Mouse (Mus musculus): Measurements from ENCODE around the gene Slc22a8. TPM values are rescaled to one million over a fixed set of nuclear protein-coding genes. Genes with fewer than 3 reads are reported as not detected.
A peak's percentile ranks its signal among the peaks of the same experiment; 100 is the strongest.

Slc22a8 gene
- polyA plus RNA-seq, 1 experiment, result not detected

DNA sequence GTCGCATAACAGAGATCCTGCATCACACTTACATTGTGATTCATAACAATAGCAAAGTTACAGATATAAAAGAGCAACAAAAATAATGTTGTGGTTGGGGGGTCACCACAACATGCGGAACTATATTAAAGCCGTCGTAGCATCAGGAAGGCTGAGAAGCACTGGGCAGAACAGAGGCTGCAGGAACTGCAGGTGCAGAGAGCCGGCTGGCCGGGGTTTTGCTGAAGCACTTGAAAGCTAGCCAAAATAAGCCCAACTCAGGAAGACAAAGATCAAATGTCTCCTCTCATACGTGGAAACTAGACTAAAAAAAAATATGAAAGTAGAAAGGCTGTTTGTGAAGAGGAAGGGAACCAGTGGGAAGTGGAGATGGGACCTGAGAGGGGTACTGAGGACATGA lies 19.3 kb upstream of the Slc22a8 start:
- no peak overlapping the region for H3K27ac ChIP-seq (ENCODE audit: insufficient read depth, low read depth, low read length)
- TF ChIP-seq CTCF (IDR thresholded peaks at IDR 0.05; ENCODE audit: insufficient read depth, low read depth, low read length), result no peak
- no peak for TF ChIP-seq POLR2A (IDR thresholded peaks at IDR 0.05; ENCODE audit: insufficient read depth, low read depth, low read length)
- H3K4me3 ChIP-seq (ENCODE audit: insufficient read depth, low read depth, low read length), result no peak overlapping the region
- H3K4me1 ChIP-seq (ENCODE audit: control insufficient read depth, insufficient read depth, low read length), result peaks cover 4% of the 10 kb centered on the region; the same call in 1 of the 2 replicates
- 62% methylated on average over 7 of the region's 7 CpGs for WGBS

DNA sequence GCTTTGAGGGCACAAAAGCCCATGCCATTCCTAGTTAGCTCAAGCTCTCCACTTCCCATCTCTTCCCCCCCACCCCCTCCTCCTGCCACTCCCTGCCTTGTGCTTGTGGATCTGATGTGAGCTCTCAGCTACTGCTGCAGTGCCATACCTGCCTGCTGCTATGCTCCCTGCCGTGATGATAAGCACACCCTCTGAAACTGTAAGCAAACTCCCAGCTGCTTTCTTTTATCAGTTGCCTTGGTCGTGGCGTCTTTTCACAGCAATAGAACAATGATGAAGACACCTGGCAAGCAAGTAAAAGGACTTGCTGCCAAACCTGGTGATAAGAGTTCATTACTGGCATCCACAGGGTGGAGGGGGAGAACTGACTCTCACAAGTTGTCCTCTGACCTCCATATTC lies 18.6 kb upstream of the Slc22a8 start:
- TF ChIP-seq POLR2A (IDR thresholded peaks at IDR 0.05; ENCODE audit: insufficient read depth, low read depth, low read length), result no peak
- no peak for TF ChIP-seq CTCF (IDR thresholded peaks at IDR 0.05; ENCODE audit: insufficient read depth, low read depth, low read length)
- 51% methylated on average over 3 of the region's 3 CpGs for WGBS

GRCm38 (mm10) chr19:8577432-8577831 lies 13.6 kb upstream of the Slc22a8 start:
- no peak overlapping the region for H3K4me3 ChIP-seq (ENCODE audit: insufficient read depth, low read depth, low read length)
- peaks cover 7% of the 10 kb centered on the region for H3K4me1 ChIP-seq (ENCODE audit: control insufficient read depth, insufficient read depth, low read length)
- H3K27ac ChIP-seq (ENCODE audit: insufficient read depth, low read depth, low read length), result no peak overlapping the region
- no peak for TF ChIP-seq POLR2A (IDR thresholded peaks at IDR 0.05; ENCODE audit: insufficient read depth, low read depth, low read length)
- TF ChIP-seq CTCF (IDR thresholded peaks at IDR 0.05; ENCODE audit: insufficient read depth, low read depth, low read length), result no peak
- 89% methylated on average over 4 of the region's 4 CpGs for WGBS

More for the DNA sequence above, 18.6 kb upstream of the Slc22a8 start:
- Histone ChIP-seq H3K27ac (ENCODE audit: insufficient read depth, low read depth, low read length) (no peak overlapping the region), H3K4me3 (ENCODE audit: insufficient read depth, low read depth, low read length) (no peak overlapping the region), H3K4me1 (ENCODE audit: control insufficient read depth, insufficient read depth, low read length) (peaks cover 4% of the 10 kb centered on the region; the same call in 1 of the 2 replicates)

GRCm38 (mm10) chr19:8578293-8578969 lies 12.6 kb upstream of the Slc22a8 start:
- 3% methylated on average over 24 of the region's 24 CpGs for WGBS

DNA sequence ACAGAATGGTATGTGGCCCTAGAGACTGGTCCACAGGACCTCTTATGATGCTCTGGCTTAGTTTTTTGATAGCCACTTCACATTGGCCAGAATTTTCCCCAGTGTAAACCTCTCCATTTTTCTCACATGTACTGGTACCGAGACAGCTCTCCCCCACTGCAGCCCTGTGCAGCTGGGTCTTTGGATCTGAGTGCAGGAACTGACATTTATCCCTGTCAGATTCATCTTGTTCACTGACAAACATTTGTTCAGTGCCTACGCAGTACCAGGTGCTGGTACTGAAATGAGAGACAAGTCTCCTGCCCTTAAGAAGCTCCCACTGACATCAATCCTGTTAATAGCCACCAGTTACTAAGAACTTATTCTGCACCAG lies 12.1 kb upstream of the Slc22a8 start:
- H3K27ac ChIP-seq (ENCODE audit: insufficient read depth, low read depth, low read length), result peak overlapping the region; percentile 59

More at GRCm38 (mm10) chr19:8578293-8578969, 12.6 kb upstream of the Slc22a8 start:
- H3K27ac ChIP-seq (ENCODE audit: insufficient read depth, low read depth, low read length), result peak overlapping the region; percentile 59
- H3K4me1 ChIP-seq (ENCODE audit: control insufficient read depth, insufficient read depth, low read length), result peaks cover 7% of the 10 kb centered on the region
- H3K4me3 ChIP-seq (ENCODE audit: insufficient read depth, low read depth, low read length), result peak overlapping the region; percentile 41
- no peak for TF ChIP-seq POLR2A (IDR thresholded peaks at IDR 0.05; ENCODE audit: insufficient read depth, low read depth, low read length)
- TF ChIP-seq CTCF (IDR thresholded peaks at IDR 0.05; ENCODE audit: insufficient read depth, low read depth, low read length), result peak; percentile 95

DNA sequence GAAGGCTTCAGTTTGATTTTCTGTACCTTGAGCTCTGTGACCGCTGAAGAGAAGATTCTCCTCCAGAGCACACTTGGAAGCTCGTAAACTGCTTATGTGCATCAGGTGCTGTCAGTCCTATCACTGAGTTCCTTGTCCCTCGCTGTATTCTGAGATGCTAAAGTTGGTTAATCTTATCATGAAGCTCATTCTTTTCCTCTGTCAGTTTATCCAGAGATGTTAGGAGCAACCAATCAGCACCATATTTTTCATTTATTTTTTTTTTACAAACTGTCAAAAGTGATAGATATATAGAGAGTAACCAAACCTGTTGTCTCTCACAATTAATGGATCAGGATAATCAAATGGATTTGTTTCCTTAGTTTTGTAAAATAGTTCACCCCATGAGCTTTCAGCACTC lies 5.8 kb upstream of the Slc22a8 start:
- WGBS, result 95% methylated on average over 3 of the region's 3 CpGs

More for the DNA sequence above, 12.1 kb upstream of the Slc22a8 start:
- TF ChIP-seq POLR2A (IDR thresholded peaks at IDR 0.05; ENCODE audit: insufficient read depth, low read depth, low read length), result no peak
- TF ChIP-seq CTCF (IDR thresholded peaks at IDR 0.05; ENCODE audit: insufficient read depth, low read depth, low read length), result no peak
- Histone ChIP-seq H3K4me3 (ENCODE audit: insufficient read depth, low read depth, low read length) (peak overlapping the region; percentile 41), H3K4me1 (ENCODE audit: control insufficient read depth, insufficient read depth, low read length) (peaks cover 7% of the 10 kb centered on the region)
- WGBS, result 29% methylated on average over 2 of the region's 2 CpGs

DNA sequence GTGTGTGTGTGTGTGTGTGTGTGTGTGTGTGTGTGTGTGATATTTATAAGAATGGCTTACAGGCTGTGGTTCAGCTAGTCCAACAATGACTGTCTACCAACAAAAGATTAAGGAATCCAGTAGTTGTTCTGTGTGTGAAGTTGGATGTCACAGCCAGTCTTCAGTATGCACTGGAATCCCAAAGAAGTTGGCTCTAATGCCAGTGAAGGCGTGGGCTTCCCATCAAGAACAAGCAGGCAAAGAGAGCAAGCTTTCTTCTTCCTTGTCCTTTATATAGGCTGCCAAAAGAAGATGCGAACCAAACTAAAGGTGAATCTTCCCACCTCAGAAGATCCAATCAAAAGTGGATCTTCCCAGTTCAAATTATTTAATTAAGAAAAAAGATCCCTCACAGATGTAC lies 5.2 kb upstream of the Slc22a8 start:
- 57% methylated on average over 2 of the region's 2 CpGs for WGBS
- H3K4me1 ChIP-seq (ENCODE audit: control insufficient read depth, insufficient read depth, low read length), result peaks cover 9% of the 10 kb centered on the region
- 0 out of 2 replicates have a peak overlapping the region, but pooled peaks have one; percentile 75 for H3K27ac ChIP-seq (ENCODE audit: insufficient read depth, low read depth, low read length)
- H3K4me3 ChIP-seq (ENCODE audit: insufficient read depth, low read depth, low read length), result no peak overlapping the region
- no peak for TF ChIP-seq CTCF (IDR thresholded peaks at IDR 0.05; ENCODE audit: insufficient read depth, low read depth, low read length)
- TF ChIP-seq POLR2A (IDR thresholded peaks at IDR 0.05; ENCODE audit: insufficient read depth, low read depth, low read length), result no peak

More for the DNA sequence above, 5.8 kb upstream of the Slc22a8 start:
- TF ChIP-seq CTCF (IDR thresholded peaks at IDR 0.05; ENCODE audit: insufficient read depth, low read depth, low read length) (no peak), POLR2A (IDR thresholded peaks at IDR 0.05; ENCODE audit: insufficient read depth, low read depth, low read length) (no peak)
- H3K4me3 ChIP-seq (ENCODE audit: insufficient read depth, low read depth, low read length), result no peak overlapping the region
- no peak overlapping the region for H3K27ac ChIP-seq (ENCODE audit: insufficient read depth, low read depth, low read length)
- H3K4me1 ChIP-seq (ENCODE audit: control insufficient read depth, insufficient read depth, low read length), result peaks cover 8% of the 10 kb centered on the region

GRCm38 (mm10) chr19:8586350-8586749 lies 4.7 kb upstream of the Slc22a8 start:
- WGBS, result 12% methylated on average over 3 of the region's 3 CpGs

DNA sequence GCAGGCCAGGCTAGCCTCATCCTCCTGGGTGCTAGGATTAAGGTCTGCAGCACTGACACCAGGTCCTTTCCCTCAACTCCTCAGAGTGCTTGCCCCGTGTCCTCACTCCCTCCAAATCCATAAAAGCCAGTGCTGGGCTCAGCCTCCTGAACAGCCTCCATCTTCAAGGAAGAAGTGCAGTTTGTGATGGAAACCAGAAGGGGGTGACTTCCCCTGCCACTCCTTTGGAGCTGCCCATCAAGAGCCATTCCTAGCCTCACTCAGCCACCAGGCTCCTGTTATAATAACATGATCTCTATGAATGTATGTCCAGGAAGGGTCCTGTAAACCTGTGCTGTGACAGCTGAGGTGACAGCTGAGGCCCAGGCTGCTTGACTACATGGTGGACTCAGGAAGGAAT lies 3.7 kb upstream of the Slc22a8 start:
- Histone ChIP-seq H3K27ac (ENCODE audit: insufficient read depth, low read depth, low read length) (no peak overlapping the region), H3K4me3 (ENCODE audit: insufficient read depth, low read depth, low read length) (no peak overlapping the region), H3K4me1 (ENCODE audit: control insufficient read depth, insufficient read depth, low read length) (peaks cover 16% of the 10 kb centered on the region)
- TF ChIP-seq CTCF (IDR thresholded peaks at IDR 0.05; ENCODE audit: insufficient read depth, low read depth, low read length) (no peak), POLR2A (IDR thresholded peaks at IDR 0.05; ENCODE audit: insufficient read depth, low read depth, low read length) (no peak)
- 75% methylated on average over 1 of the region's 1 CpGs for WGBS

More at GRCm38 (mm10) chr19:8586350-8586749, 4.7 kb upstream of the Slc22a8 start:
- no peak for TF ChIP-seq POLR2A (IDR thresholded peaks at IDR 0.05; ENCODE audit: insufficient read depth, low read depth, low read length)
- no peak for TF ChIP-seq CTCF (IDR thresholded peaks at IDR 0.05; ENCODE audit: insufficient read depth, low read depth, low read length)
- H3K4me3 ChIP-seq (ENCODE audit: insufficient read depth, low read depth, low read length), result no peak overlapping the region
- 0 out of 2 replicates have a peak overlapping the region, but pooled peaks have one; percentile 75 for H3K27ac ChIP-seq (ENCODE audit: insufficient read depth, low read depth, low read length)
- H3K4me1 ChIP-seq (ENCODE audit: control insufficient read depth, insufficient read depth, low read length), result peaks cover 13% of the 10 kb centered on the region
